Mouse (Mus musculus): ENCODE measurements around the gene Msi2. TPM values are rescaled to one million over a fixed set of nuclear protein-coding genes. Genes with fewer than 3 reads are reported as not detected.

Gene Msi2
- polyA plus RNA-seq, 1 experiment from 2014 or later: 25.6 TPM

- peaks cover 17% of the 10 kb centered on the region; the same call in 1 of the 2 replicates for H3K4me1 ChIP-seq (ENCODE audit: control insufficient read depth, insufficient read depth, low read length)
- no peaks in the 10 kb centered on the region for H3K27me3 ChIP-seq (ENCODE audit: control insufficient read depth, insufficient read depth, low read length)
- no peaks in the 10 kb centered on the region for H3K9me3 ChIP-seq (ENCODE audit: control insufficient read depth, low read length)
- peaks cover 11% of the 10 kb centered on the region; the same call in 1 of the 2 replicates for H3K36me3 ChIP-seq (ENCODE audit: control insufficient read depth, insufficient read depth, low read length)
- no peak for ATAC-seq (ENCODE audit: low read depth)
- H3K9ac ChIP-seq (replicated peaks; ENCODE audit: low read depth, low read length): peak overlapping the region; percentile 96
- peak overlapping the region; percentile 85 for H3K4me3 ChIP-seq (ENCODE audit: low read depth, low read length)
- under 1% methylated on average over 23 of the region's 23 CpGs for WGBS
- peak overlapping the region; percentile 85; the same call in 1 of the 2 replicates for H3K27ac ChIP-seq (ENCODE audit: low read depth, low read length)
- peak overlapping the region; percentile 57 for H3K4me2 ChIP-seq (ENCODE audit: low read depth, low read length)
Observed at GRCm38 (mm10) chr11:88716061-88716994, 2.0 kb downstream of the Msi2 start.

GRCm38 (mm10) chr11:88715299-88715698 lies 3.0 kb downstream of the Msi2 start:
- 17% methylated on average over 7 of the region's 7 CpGs for WGBS

GRCm38 (mm10) chr11:88714127-88714526 lies 4.2 kb downstream of the Msi2 start:
- Histone ChIP-seq H3K27ac (ENCODE audit: low read depth, low read length) (no peak overlapping the region), H3K4me2 (ENCODE audit: low read depth, low read length) (peak overlapping the region; percentile 57), H3K9ac (replicated peaks; ENCODE audit: low read depth, low read length) (no peak overlapping the region), H3K36me3 (ENCODE audit: control insufficient read depth, insufficient read depth, low read length) (peaks cover 15% of the 10 kb centered on the region; the same call in 1 of the 2 replicates), H3K27me3 (ENCODE audit: control insufficient read depth, insufficient read depth, low read length) (no peaks in the 10 kb centered on the region), H3K9me3 (ENCODE audit: control insufficient read depth, low read length) (no peaks in the 10 kb centered on the region), H3K4me3 (ENCODE audit: low read depth, low read length) (peak overlapping the region; percentile 16; the same call in 1 of the 2 replicates), H3K4me1 (ENCODE audit: control insufficient read depth, insufficient read depth, low read length) (peaks cover 14% of the 10 kb centered on the region; the same call in 1 of the 2 replicates)
- WGBS: 62% methylated on average over 7 of the region's 7 CpGs
- ATAC-seq (ENCODE audit: low read depth): no peak

More at GRCm38 (mm10) chr11:88715299-88715698, 3.0 kb downstream of the Msi2 start:
- H3K9me3 ChIP-seq (ENCODE audit: control insufficient read depth, low read length): no peaks in the 10 kb centered on the region
- peak overlapping the region; percentile 57 for H3K4me2 ChIP-seq (ENCODE audit: low read depth, low read length)
- no peak for ATAC-seq (ENCODE audit: low read depth)
- peaks cover 17% of the 10 kb centered on the region; the same call in 1 of the 2 replicates for H3K4me1 ChIP-seq (ENCODE audit: control insufficient read depth, insufficient read depth, low read length)
- peaks cover 15% of the 10 kb centered on the region; the same call in 1 of the 2 replicates for H3K36me3 ChIP-seq (ENCODE audit: control insufficient read depth, insufficient read depth, low read length)
- no peak overlapping the region for H3K9ac ChIP-seq (replicated peaks; ENCODE audit: low read depth, low read length)
- peak overlapping the region; percentile 85 for H3K4me3 ChIP-seq (ENCODE audit: low read depth, low read length)
- no peaks in the 10 kb centered on the region for H3K27me3 ChIP-seq (ENCODE audit: control insufficient read depth, insufficient read depth, low read length)
- no peak overlapping the region for H3K27ac ChIP-seq (ENCODE audit: low read depth, low read length)

GRCm38 (mm10) chr11:88713479-88713878 lies 4.8 kb downstream of the Msi2 start:
- ATAC-seq (ENCODE audit: low read depth): no peak
- H3K27ac ChIP-seq (ENCODE audit: low read depth, low read length): no peak overlapping the region
- peaks cover 20% of the 10 kb centered on the region; the same call in 1 of the 2 replicates for H3K36me3 ChIP-seq (ENCODE audit: control insufficient read depth, insufficient read depth, low read length)
- H3K9me3 ChIP-seq (ENCODE audit: control insufficient read depth, low read length): no peaks in the 10 kb centered on the region
- H3K4me2 ChIP-seq (ENCODE audit: low read depth, low read length): peak overlapping the region; percentile 57
- H3K4me3 ChIP-seq (ENCODE audit: low read depth, low read length): peak overlapping the region; percentile 16; the same call in 1 of the 2 replicates
- 32% methylated on average over 9 of the region's 9 CpGs for WGBS
- H3K9ac ChIP-seq (replicated peaks; ENCODE audit: low read depth, low read length): no peak overlapping the region
- H3K27me3 ChIP-seq (ENCODE audit: control insufficient read depth, insufficient read depth, low read length): no peaks in the 10 kb centered on the region
- H3K4me1 ChIP-seq (ENCODE audit: control insufficient read depth, insufficient read depth, low read length): peaks cover 14% of the 10 kb centered on the region; the same call in 1 of the 2 replicates

- Histone ChIP-seq H3K27ac (ENCODE audit: low read depth, low read length) (no peak overlapping the region), H3K36me3 (ENCODE audit: control insufficient read depth, insufficient read depth, low read length) (peaks cover 20% of the 10 kb centered on the region; the same call in 1 of the 2 replicates), H3K4me3 (ENCODE audit: low read depth, low read length) (no peak overlapping the region)
Observed at GRCm38 (mm10) chr11:88709876-88710614, 8.3 kb downstream of the Msi2 start.

GRCm38 (mm10) chr11:88707228-88707775 lies 11.0 kb downstream of the Msi2 start:
- H3K9ac ChIP-seq (replicated peaks; ENCODE audit: low read depth, low read length): no peak overlapping the region
- no peaks in the 10 kb centered on the region for H3K27me3 ChIP-seq (ENCODE audit: control insufficient read depth, insufficient read depth, low read length)
- no peaks in the 10 kb centered on the region for H3K9me3 ChIP-seq (ENCODE audit: control insufficient read depth, low read length)
- H3K4me1 ChIP-seq (ENCODE audit: control insufficient read depth, insufficient read depth, low read length): peaks cover 16% of the 10 kb centered on the region
- WGBS: 74% methylated on average over 11 of the region's 11 CpGs
- no peak overlapping the region for H3K27ac ChIP-seq (ENCODE audit: low read depth, low read length)
- H3K4me3 ChIP-seq (ENCODE audit: low read depth, low read length): no peak overlapping the region
- no peak for ATAC-seq (ENCODE audit: low read depth)
- H3K36me3 ChIP-seq (ENCODE audit: control insufficient read depth, insufficient read depth, low read length): peaks cover 19% of the 10 kb centered on the region; the same call in 1 of the 2 replicates
- no peak overlapping the region for H3K4me2 ChIP-seq (ENCODE audit: low read depth, low read length)

More at GRCm38 (mm10) chr11:88709876-88710614, 8.3 kb downstream of the Msi2 start:
- H3K4me2 ChIP-seq (ENCODE audit: low read depth, low read length): no peak overlapping the region
- H3K4me1 ChIP-seq (ENCODE audit: control insufficient read depth, insufficient read depth, low read length): peaks cover 5% of the 10 kb centered on the region; the same call in 1 of the 2 replicates
- no peak for ATAC-seq (ENCODE audit: low read depth)
- H3K9me3 ChIP-seq (ENCODE audit: control insufficient read depth, low read length): no peaks in the 10 kb centered on the region
- 59% methylated on average over 15 of the region's 15 CpGs for WGBS
- H3K9ac ChIP-seq (replicated peaks; ENCODE audit: low read depth, low read length): no peak overlapping the region
- no peaks in the 10 kb centered on the region for H3K27me3 ChIP-seq (ENCODE audit: control insufficient read depth, insufficient read depth, low read length)

- Histone ChIP-seq H3K36me3 (ENCODE audit: control insufficient read depth, insufficient read depth, low read length) (peaks cover 5% of the 10 kb centered on the region; the same call in 1 of the 2 replicates), H3K27ac (ENCODE audit: low read depth, low read length) (no peak overlapping the region)
Observed at GRCm38 (mm10) chr11:88704688-88705087, 13.6 kb downstream of the Msi2 start.

GRCm38 (mm10) chr11:88703220-88703619 lies 15.1 kb downstream of the Msi2 start:
- Histone ChIP-seq H3K4me3 (ENCODE audit: low read depth, low read length) (no peak overlapping the region), H3K9ac (replicated peaks; ENCODE audit: low read depth, low read length) (no peak overlapping the region), H3K27ac (ENCODE audit: low read depth, low read length) (0 out of 2 replicates have a peak overlapping the region, but pooled peaks have one; percentile 34), H3K9me3 (ENCODE audit: control insufficient read depth, low read length) (no peaks in the 10 kb centered on the region), H3K27me3 (ENCODE audit: control insufficient read depth, insufficient read depth, low read length) (no peaks in the 10 kb centered on the region), H3K4me2 (ENCODE audit: low read depth, low read length) (no peak overlapping the region), H3K36me3 (ENCODE audit: control insufficient read depth, insufficient read depth, low read length) (no peaks in the 10 kb centered on the region; the same call in 1 of the 2 replicates), H3K4me1 (ENCODE audit: control insufficient read depth, insufficient read depth, low read length) (peaks cover 18% of the 10 kb centered on the region)
- 14% methylated on average over 4 of the region's 4 CpGs for WGBS
- ATAC-seq (ENCODE audit: low read depth): peak; percentile 57; the same call in 1 of the 2 replicates

More at GRCm38 (mm10) chr11:88704688-88705087, 13.6 kb downstream of the Msi2 start:
- no peaks in the 10 kb centered on the region for H3K9me3 ChIP-seq (ENCODE audit: control insufficient read depth, low read length)
- H3K4me1 ChIP-seq (ENCODE audit: control insufficient read depth, insufficient read depth, low read length): peaks cover 18% of the 10 kb centered on the region
- H3K27me3 ChIP-seq (ENCODE audit: control insufficient read depth, insufficient read depth, low read length): no peaks in the 10 kb centered on the region
- no peak overlapping the region for H3K9ac ChIP-seq (replicated peaks; ENCODE audit: low read depth, low read length)
- ATAC-seq (ENCODE audit: low read depth): no peak
- H3K4me3 ChIP-seq (ENCODE audit: low read depth, low read length): no peak overlapping the region
- WGBS: 70% methylated on average over 10 of the region's 10 CpGs
- no peak overlapping the region for H3K4me2 ChIP-seq (ENCODE audit: low read depth, low read length)

Measured in neural tube, embryonic 14.5 days (tissue).